Mouse (Mus musculus) cerebellum, adult 11-12 months (tissue): ENCODE data around the gene Crebl2.

ENCODE experiments used
- DNase-seq: peaks from one replicate; pipeline ENCODE4 v3.0.0; 2022

Gene Crebl2

DNA sequence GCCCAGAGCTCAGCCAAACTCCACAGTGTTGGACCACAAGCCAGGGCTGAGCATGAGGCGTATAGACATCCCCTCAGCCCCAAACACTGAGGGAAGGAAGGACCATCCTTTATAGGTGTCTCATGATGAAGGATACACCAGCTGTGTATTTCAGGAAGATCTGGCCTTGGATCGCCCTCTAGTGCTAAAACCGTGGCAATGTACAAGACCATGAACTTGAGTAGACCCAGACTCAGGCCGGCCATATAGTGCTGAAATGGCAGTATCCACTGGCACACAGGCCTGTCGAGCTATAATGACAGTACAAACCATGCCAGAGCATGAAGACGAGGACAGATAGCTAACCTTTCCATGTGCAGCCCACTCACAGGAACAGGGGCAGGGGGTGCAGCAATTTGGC, 46.8 kb downstream of the Crebl2 start:
- DNase-seq = no peak

DNA sequence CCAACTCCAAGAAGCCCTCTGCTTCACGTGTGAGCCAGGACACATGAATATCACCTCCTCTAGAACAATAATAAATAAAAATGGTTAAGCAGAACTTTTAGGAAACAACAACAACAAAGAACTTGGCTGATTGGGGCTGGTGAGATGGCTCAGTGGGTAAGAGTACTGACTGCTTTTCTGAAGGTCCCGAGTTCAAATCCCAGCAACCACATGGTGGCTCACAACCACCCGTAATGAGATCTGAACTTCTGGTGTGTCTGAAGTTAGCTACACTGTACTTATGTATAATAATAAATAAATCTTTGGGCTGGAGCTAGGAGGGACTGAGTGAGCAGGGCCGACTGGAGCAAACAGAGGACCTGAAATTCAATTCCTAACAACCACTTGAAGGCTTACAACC, 47.3 kb downstream of the Crebl2 start:
- DNase-seq = no peak

DNA sequence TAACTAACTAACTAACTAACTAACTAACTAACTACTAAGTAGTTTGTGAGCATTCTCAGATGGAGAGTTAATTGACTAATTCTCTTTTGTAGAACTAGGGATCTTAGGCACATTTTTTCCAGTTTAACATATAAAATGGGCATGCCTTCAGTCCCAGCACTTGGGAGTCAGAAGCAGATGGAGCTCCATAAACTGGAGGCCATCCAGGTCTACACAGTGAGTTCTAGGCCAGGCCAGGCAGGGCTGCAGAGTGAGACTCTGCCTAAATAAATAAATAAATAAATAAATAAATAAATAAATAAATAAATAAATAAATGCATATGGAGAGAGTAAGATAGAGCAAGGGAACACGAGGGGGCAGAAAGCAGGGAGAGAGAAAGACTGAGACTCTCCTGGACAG, 47.9 kb downstream of the Crebl2 start:
- peak; percentile 82 for DNase-seq

DNA sequence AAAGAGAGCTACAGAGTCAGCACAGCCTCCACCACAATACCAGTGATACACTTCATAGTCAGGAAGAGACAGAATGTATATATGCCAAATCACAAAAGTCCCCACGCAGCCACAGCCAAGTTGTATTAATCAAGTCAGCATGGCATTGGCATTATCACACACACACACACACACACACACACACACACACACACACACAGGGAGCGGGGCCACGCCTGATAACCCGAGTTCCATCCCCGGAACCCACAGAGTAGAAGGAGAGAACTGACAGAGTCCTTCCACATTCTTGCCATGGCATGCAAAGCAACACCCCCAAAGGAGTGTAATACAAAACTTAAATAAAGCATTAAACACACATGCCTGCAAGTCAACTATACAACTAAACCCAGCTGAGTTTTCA, 49.6 kb downstream of the Crebl2 start:
- no peak for DNase-seq

DNA sequence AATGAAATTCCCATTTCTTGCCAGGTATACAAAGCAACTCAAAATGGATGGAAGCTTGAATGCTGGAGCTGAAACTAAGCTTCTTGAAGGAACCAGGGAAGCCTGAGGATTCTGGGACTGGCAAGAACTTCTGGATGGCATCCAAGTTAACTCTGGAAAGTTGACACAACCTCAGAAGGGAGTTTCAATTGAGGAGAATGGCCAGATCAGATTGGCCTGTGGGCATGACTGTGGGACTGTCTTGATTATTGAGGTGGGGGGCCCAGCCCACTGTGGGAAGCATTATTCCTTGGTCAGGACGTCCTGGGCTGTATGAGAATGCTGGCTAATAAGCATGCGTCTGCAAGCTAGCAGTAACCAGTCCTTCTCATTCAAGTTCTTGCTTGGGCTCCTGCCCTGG, 50.1 kb downstream of the Crebl2 start:
- DNase-seq = no peak

DNA sequence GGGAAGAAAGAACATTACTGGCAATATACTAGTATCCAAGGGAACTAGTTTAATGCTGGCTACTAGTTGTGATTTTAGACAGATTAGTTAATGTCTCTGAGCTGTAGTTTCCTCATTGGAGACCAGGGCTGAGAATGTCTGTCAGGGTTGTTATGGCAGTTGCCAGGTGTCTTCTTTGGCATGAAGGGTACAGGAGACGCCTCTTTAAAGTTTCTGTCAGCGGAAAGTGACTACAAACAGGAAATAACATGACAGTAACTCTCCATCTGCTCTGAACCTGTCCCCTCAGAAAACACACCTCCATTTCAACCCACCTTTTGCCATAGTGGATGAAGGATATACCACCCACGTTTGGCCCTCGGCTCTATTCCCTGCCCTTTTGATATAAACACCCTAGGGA, 53.7 kb downstream of the Crebl2 start:
- no peak for DNase-seq

DNA sequence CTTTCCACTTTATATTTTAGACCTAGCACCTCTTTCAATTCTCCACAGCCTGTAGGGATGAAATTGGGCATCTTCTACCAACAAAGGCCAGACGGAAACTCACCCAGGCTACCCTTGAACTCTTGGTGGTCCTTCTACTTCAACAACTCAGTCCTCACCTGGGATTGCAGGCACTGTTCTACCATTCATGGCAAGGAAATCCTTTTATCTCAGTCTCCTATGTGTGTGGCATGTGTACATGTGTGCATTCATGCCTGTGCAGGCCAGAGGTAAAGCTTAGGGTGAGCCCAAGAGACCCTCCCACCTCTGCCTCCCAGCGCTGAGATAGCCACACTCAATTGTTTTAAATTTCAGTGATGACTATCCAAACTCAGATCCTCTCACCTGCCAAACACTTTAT, 55.6 kb downstream of the Crebl2 start:
- DNase-seq = no peak

DNA sequence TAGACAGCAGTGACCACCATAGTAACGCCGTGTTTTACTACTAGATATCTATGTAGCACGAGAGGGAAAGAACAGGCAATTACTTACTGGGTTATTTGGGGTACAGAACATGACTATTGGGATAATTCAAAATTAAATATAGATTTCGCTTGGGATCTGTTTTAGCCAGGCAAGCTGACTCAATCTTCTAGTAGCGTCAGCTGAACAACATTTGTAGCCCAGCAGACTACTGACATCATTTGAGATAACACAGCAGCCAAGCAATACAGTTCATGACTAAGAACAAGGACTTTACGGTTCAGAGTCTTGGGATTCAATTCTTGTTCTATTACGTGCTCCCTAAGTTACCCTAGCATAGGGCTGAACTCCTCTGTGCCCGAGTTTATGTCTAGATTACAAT, 56.5 kb downstream of the Crebl2 start:
- no peak for DNase-seq

DNA sequence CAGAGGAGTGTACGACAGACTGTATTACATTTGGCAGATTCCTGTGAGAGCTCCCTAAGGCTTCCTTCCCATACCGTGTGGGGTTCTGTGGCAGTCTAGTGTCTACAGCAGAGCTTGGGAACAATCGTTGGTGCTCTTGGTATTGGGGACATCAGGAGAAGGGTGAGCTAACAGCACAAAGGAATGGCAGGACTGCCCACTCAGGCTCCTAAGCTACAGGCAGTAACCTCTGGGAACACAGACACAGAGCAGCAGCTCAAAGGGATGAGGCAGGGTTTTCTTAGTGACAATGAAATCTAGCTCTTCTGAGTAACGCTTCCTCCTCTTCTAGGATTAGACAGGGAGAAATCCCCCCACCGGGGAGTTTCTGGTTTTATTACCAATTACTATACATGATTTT, 57.1 kb downstream of the Crebl2 start:
- peak; percentile 47 for DNase-seq

DNA sequence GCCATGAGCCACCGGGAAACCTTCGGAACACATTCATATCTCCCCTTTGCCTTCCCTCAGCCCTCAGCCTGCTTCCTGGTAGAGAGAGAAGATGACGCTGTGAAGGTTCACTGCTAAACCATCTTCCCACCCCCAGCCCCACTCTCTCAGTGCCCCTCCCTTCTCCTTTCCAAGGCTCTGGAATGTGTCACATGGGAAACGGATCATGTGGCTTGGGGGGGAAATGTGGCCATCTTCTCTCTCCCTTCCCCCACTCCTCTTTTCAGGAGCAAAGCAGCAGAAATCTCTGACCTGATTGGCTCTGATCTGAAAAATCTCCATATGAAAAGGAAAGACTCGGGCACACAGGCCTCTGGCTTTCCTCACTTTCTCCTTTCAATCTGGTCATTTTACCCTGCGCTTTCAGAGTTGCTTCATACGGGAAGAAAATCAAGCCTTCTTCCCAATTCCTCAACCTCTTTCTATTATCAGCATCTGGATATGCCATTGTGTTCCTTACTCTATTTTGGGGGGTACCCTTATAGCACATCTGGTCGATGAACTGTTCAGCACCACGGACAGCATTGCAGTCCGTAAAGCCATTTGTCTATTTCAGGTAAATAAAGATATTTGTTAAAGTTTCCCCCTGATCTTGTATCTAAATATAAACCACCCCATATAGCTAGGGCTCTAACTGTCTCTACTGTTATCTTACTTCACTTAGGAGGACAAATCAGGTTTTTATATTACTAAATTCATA, 57.9 kb downstream of the Crebl2 start:
- DNase-seq = peak; percentile 91

DNA sequence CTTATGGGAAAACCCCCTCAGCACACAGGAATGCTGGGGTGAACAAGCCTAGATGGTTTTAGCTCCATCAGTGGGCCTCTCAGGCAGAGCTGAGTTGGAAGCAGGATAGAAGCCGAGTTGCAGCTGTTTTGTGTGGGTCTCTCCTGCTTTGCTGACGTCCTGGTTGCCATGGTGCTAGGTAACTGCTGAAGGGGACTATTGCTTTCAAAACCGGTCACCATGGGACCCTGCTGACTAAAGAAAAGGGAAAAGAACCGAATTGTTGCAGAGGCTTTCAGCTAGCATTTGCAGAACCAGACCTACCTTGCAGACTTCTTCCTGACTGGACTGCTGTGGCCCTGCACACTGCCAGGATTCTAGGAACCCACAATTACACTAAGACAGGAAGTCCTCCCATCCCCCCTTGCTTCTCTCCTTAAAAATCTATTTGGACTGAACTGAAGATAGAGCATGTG, 58.6 kb downstream of the Crebl2 start:
- DNase-seq = no peak

DNA sequence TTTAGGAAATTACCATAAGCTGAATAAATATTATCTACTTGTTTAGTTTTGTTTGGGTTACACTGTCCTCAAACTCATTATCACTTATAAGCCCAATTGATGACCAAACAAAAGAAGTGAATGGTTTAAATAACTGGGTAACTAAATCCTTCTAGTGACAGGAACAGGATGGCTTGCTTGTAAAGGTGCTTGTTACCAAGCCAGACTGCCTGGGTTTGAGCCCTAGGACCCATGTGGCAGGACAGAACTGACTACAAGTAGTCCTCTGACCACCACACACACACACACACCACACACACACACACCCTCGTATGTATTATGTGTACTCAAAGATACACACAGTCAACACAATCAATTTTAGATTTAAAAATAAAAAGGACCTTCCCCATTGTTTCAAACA, 59.8 kb downstream of the Crebl2 start:
- DNase-seq = no peak

DNA sequence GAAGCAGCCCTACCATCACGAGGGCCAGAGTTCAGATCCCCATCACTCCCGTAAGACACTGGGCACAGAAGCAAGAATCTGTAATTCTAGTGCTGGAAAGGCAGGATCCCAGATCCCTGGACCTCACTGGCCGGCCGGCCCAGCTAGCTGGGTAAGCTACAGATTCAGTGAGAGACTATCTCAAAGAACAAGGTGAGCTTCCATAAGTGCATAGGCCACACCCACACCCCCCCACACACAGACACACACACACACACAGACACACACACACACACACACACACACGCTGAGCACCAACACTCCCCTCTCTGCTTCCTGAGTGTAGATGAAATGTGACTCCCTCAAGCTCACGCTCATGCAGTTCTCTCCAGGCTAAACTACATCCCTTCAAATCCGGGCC, 60.5 kb downstream of the Crebl2 start:
- DNase-seq = no peak

DNA sequence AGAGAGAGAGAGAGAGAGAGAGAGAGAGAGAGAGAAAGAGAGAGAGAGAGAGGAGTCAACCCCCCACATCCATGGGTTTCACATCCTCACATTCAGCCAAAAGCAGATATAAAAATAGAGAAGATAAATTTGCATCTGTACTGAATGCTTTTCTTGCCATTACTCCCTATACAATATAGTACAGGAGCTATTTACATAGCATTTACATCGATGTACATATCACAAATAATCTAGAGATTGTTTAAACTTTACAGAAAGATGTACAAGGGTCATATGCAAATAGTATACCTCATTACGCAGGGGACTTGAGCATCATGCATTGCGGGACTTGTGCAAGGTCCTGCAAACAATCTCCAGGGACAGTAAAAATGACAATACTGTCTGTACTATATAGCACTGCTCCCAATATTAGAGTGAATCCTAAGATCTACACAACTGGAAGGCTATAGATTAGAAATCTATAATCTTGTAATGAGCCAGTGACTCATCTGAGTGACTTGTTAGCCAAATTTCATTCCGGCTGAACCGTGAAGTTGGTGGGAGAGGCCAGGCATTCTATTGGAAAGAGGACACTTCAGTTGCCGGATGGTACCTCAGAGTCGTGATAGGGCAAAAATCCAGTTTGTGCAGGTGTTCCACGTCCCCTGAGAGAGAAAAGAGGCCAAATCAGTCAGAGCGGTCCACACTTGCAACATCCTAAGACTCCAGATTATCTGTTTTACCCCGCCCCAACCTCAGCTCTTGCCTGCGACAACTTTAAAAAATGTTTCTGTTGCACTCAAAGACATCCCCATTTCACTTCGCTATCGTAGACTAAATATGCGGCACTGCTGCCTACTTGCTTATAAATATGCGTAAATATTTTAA, 66.8 kb downstream of the Crebl2 start:
- DNase-seq = no peak

DNA sequence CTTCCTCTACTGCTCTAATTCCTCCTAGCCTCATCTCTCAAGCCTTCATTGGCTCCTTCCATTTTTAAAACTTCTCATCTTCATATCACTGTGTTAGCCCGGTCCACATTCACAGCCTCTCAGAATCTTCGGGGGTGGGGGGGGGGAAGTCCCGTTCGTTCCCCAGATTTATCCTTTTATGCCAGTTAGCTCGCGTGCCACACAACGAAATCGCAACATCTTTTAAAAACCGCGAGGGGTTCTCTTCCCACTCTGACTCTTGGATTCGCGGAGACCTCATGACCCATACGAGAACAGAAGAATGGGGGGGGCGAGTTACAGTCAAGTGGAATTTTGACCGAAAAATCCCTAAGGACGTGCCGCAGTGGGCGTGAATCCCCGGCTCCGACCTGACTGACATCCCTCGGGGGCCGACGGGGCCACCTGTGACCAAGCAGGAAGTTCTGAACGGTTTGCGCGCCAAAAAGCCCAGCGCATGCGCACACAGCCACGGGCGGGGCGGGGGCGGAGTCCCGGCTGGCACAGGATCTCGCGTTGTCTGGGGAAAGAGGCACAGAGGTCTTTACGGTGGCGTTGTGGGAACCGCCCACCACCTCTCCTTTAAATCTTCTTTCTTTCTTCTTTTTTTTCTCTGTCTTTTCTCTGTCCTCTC, 67.6 kb downstream of the Crebl2 start:
- peak; percentile 97 for DNase-seq

DNA sequence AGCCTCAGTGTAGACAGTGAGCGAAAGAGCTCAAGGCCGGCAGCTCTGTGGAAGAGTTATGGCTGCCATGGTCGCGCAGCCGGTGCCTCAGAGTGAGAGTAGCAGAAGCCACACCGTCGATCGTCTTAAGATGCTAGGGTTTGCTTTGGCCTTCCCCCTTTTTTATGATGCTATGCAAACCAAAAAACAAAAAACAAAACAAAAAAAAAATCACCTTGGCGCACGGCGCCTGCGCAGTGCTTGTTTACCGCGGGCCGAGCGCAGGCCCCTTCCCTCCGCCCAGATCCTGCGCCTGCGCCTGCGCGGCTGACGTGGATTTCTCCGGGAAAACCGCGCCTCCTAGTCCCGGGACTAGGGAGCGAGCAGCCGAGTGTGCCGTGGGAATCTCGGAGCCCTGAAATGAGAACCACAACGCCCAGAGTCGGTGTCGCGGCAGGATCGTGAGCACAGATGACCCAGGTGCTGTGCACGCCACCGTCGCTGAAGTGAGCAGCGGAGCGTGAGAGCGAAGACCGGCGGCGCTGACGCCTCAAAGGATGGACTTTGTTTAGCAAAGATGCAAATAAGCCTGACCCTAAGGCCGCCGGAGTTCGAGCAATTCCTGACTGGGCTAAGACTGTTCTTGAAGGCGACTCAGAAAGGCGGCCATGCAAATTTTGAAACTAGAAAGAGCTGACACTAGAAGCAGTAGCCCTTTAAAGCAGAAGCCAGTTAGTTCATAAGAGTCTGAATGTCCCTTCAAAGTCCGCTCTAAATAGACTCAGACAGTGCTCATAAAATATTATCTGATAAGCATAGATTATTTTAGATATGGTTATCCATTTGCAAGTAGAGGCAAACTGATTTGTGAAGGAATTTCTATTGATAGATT, 68.4 kb downstream of the Crebl2 start, which contains the start of gene Gpr19:
TSS of gene Gpr19 (minus strand) at position 484 of the 871 bp plus-strand sequence.
- peak; percentile 94 for DNase-seq

DNA sequence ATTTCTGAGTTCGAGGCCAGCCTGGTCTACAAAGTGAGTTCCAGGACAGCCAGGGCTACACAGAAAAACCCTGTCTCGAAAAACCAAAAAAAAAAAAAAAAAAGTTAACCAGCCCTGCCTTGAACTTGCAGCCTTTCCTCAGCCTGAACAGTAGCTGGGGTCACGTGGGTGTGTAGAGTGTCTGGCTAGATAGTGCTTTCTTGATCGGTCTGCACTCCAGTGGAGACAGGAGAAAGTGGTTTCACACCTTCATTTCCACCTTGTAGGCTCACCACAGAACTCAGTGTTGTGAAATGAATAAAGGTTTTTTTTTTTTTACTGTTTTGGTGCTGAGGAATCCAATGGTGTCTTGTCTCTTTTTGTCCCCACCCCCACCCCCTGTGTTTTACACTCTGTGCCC, 73.4 kb downstream of the Crebl2 start:
- no peak for DNase-seq

DNA sequence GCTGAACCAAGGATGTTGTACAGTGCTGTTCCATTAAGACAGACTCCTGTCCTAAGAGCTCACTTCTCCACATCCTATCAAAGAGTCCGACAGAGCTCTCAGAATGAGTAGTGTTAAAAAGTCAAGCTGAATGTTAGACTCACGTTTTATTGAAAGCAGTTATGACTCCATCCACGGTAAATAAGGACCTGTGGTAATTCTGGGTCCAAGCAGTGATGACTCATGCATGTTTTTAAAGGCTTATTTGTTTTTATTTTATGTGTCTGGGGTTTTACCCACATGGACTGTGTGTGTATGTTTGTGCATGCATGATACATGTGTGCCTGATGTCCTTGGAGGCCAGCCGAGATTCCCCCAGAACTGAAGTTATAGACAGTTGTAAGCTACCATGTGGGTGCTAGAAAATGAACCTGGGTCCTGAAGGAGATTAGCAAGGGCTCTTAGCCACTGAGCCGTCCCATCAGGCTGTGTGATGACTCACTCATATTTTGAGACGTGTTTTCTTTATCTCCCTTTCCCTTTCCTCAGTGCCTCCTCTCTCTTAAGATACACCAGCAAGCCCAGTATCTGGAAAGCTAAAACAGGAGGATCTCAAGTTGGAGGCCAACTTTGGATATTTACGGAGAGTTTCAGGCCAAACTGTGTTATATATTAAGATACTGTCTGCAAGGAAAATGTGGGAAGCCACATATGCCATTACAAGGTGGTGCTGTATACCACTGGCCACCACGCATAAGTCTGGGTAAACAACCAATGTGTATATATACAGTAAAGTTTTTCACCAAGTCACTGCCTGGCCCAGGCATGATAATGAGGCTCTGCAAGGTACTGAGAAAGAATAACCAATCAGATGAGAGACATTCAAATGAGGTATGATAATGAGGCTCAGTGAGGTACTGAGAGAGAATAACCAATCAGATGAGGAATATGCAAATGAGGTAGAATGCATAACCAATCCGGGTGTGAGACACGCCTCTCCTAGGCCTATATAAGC, 74.2 kb downstream of the Crebl2 start:
- no peak for DNase-seq

DNA sequence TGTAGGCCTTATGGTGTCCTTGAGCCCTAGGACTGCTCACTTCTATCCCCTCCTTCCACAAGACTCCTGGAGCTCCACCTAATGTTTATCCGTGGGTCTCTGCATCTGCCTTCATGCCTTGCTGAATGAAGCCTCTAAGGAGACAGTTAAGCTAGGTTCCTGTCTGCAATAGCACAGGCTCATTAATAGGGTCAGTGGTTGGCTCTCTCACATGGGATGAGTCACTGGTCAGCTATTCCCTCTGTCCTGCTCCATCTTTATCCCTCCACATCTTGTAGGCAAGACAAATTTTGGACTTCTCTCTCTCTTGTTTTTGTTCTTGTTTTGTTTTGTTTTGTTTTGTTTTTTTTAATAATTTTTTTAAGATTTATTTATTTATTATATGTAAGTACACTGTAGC, 75.9 kb downstream of the Crebl2 start:
- no peak for DNase-seq
